Mouse (Mus musculus) kidney, postnatal 0 days (tissue): Measurements from ENCODE around the gene Dedd. TPM values are rescaled to one million over a fixed set of nuclear protein-coding genes. Genes with fewer than 3 reads are reported as not detected.
"Not testable (repeated sequence)": the region's sequence is repeated elsewhere in the genome, so short reads cannot be mapped to it uniquely, and the experiment has no call there.

Experiments
- ATAC-seq: fragments of 200-750 bp; cut with Nextera tagmentation; replicated peaks from 2 replicates; pipeline ENCODE4 v1.8.0; 2017; ENCODE audit warnings: low read depth, moderate number of reproducible peaks, moderate TSS enrichment, moderate library complexity; ENCODE audit not compliant: low FRiP score
- DNase-seq: peaks from one replicate; pipeline ENCODE4 v3.0.0-alpha.2; 2016; ENCODE audit warnings: low spot score
- H3K27ac ChIP-seq: fragments of 300-500 bp; sonication (generic); 2 replicates; pipeline ENCODE4 v1.5.1; 2014; ENCODE audit warnings: mild to moderate bottlenecking
- H3K27me3 ChIP-seq: fragments of 300-500 bp; sonication (generic); 2 replicates; pipeline ENCODE4 v1.6.1; 2014; ENCODE audit warnings: low read length, mixed read lengths; ENCODE audit not compliant: insufficient read depth
- H3K36me3 ChIP-seq: fragments of 300-500 bp; sonication (generic); 2 replicates; pipeline ENCODE4 v1.6.1; 2014; ENCODE audit warnings: low read length, mixed read lengths; ENCODE audit not compliant: insufficient read depth
- H3K4me1 ChIP-seq: fragments of 300-500 bp; sonication (generic); replicated peaks from 2 replicates; pipeline ENCODE4 v1.6.1; 2014; ENCODE audit warnings: antibody characterized with exemption, low read length, mixed read lengths; ENCODE audit not compliant: insufficient read depth
- H3K4me2 ChIP-seq: fragments of 300-500 bp; sonication (generic); 2 replicates; pipeline ENCODE4 v1.6.1; 2014; ENCODE audit warnings: mild to moderate bottlenecking, low read length, moderate library complexity, mixed read lengths
- H3K4me3 ChIP-seq: fragments of 300-500 bp; sonication (generic); replicated peaks from 2 replicates; pipeline ENCODE4 v1.5.1; 2014; ENCODE audit warnings: low read depth, low read length
- H3K9ac ChIP-seq: fragments of 300-500 bp; sonication (generic); 2 replicates; pipeline ENCODE4 v1.6.1; 2014; ENCODE audit warnings: low read depth, low read length
- H3K9me3 ChIP-seq: fragments of 300-500 bp; sonication (generic); replicated peaks from 2 replicates; pipeline ENCODE4 v1.6.1; 2016; ENCODE audit warnings: low read length, inconsistent platforms, mixed read lengths
- CTCF ChIP-seq: IDR thresholded peaks from 2 replicates; pipeline ENCODE4 v1.5.1; 2016; ENCODE audit warnings: antibody characterized with exemption, low read depth, mild to moderate bottlenecking, moderate library complexity
- WGBS: fragments of 180-500 bp; shearing (Covaris S2); extraction: QIAGEN DNeasy Blood & Tissue Kit; methylation state at CpG from one replicate; pipeline ENCODE4 v1.1.7; 2014; 5-methylcytosine and 5-hydroxymethylcytosine counted together
- polyA plus RNA-seq: library from polyadenylated mRNA; unstranded; fragments of >200 nt; fragmentation: Nextera tagmentation; extraction: Ambion mirVana; gene quantifications from 2 replicates; pipeline ENCODE4 v1.2.1, GENCODE M21; 2015

Gene Dedd
- polyA plus RNA-seq, 1 experiment from 2014 or later: 46.0 TPM

GRCm38 (mm10) chr1:171325571-171325970, 3.4 kb upstream of the Dedd start:
- no peak for DNase-seq
- WGBS: 65% methylated on average over 2 of the region's 2 CpGs
- peaks cover 8% of the 10 kb centered on the region; the same call in 1 of the 2 replicates for H3K4me1 ChIP-seq
- no peak overlapping the region for H3K4me3 ChIP-seq
- TF ChIP-seq CTCF: no peak
- no peaks in the 10 kb centered on the region for H3K36me3 ChIP-seq
- ATAC-seq: no peak
- no peaks in the 10 kb centered on the region for H3K9me3 ChIP-seq
- H3K4me2 ChIP-seq: no peak overlapping the region
- no peak overlapping the region for H3K9ac ChIP-seq
- H3K27me3 ChIP-seq: no peaks in the 10 kb centered on the region
- no peak overlapping the region for H3K27ac ChIP-seq

GRCm38 (mm10) chr1:171326588-171326987, 2.4 kb upstream of the Dedd start:
- not testable (repeated sequence) for H3K27me3 ChIP-seq, H3K4me1 ChIP-seq, H3K9ac ChIP-seq, H3K27ac ChIP-seq, DNase-seq, H3K36me3 ChIP-seq, H3K9me3 ChIP-seq, ATAC-seq, H3K4me2 ChIP-seq, H3K4me3 ChIP-seq
- 87% methylated on average over 4 of the region's 4 CpGs for WGBS

GRCm38 (mm10) chr1:171328244-171328643, 701 bp upstream of the Dedd start:
- no peaks in the 10 kb centered on the region for H3K36me3 ChIP-seq
- H3K27ac ChIP-seq: peak overlapping the region; percentile 100
- H3K4me1 ChIP-seq: peaks cover 8% of the 10 kb centered on the region; the same call in 1 of the 2 replicates
- WGBS: 18% methylated on average over 9 of the region's 9 CpGs
- peak overlapping the region; percentile 87 for H3K4me3 ChIP-seq
- DNase-seq (no peak), ATAC-seq (no peak)
- no peaks in the 10 kb centered on the region for H3K27me3 ChIP-seq
- no peak for TF ChIP-seq CTCF
- peak overlapping the region; percentile 70 for H3K4me2 ChIP-seq
- peak overlapping the region; percentile 97 for H3K9ac ChIP-seq
- H3K9me3 ChIP-seq: no peaks in the 10 kb centered on the region

DNA sequence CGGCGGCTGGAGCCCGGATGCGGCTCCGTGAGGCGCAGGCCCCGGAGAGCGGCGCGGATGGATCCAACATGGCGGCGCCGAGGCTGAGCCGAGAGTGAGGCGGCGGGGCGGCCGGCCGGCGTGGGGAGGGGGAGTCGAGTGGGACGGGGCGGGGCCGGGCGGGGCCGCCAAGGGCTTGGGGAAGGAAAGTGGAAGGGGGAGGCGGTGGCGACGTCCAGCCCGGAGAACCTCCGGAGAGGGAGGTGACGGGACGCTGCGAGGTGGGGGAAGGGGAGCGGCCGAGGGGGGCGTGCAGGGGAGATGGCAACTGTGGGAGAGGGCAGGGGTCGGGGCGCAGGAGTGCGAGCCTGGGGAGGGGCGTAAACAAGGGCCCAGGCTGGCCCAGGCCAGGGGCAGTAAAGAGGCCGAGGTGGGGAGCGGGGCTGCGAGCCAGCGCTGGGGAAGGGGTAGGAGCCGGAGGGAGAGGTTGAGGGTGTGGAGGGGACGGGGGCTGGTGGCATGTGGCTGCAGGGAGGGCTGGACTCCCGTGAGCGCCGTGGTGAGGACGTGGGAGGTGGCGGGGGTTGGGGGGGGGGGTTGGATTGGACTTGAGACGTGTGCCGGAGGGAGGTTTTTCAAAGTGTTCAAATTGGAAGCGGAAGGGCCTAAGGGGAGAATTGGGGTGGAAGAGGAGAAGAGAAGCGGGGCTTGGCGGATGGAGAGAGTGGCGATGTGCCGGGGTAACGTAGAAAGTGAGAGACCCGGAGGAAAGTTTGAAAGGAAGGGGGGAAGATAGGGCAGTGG, 679 bp downstream of the Dedd start:
- Histone ChIP-seq H3K4me3 (peak overlapping the region; percentile 87), H3K4me1 (peaks cover 8% of the 10 kb centered on the region; the same call in 1 of the 2 replicates), H3K27ac (peak overlapping the region; percentile 100), H3K4me2 (peak overlapping the region; percentile 70), H3K9me3 (no peaks in the 10 kb centered on the region), H3K9ac (peak overlapping the region; percentile 97), H3K36me3 (no peaks in the 10 kb centered on the region), H3K27me3 (no peaks in the 10 kb centered on the region)
- TF ChIP-seq CTCF: no peak
- ATAC-seq (peak; percentile 88), DNase-seq (peak; percentile 89)
- under 1% methylated on average over 61 of the region's 61 CpGs for WGBS

DNA sequence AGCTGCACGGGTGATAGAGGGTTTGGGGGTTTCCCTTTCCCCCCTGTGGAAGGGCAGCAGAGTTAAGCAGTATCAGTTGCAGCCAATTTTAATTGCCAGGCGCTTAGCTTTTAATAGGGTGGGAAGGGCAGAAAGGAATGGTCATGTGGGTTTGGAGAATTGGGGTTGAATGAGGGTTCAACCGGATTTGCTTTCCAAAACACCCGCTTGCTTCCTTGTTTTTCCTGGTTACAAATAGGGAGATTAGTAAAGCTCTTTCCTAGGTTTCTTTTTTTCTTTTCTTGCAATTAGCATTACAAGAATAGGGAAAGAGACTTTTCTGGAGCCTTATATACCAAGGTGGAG, 1.2 kb downstream of the Dedd start:
- 0% methylated on average over 4 of the region's 4 CpGs for WGBS
- no peaks in the 10 kb centered on the region for H3K9me3 ChIP-seq
- ATAC-seq (no peak), DNase-seq (peak; percentile 70)
- H3K27me3 ChIP-seq: no peaks in the 10 kb centered on the region
- H3K36me3 ChIP-seq: no peaks in the 10 kb centered on the region
- peak overlapping the region; percentile 87 for H3K4me3 ChIP-seq
- H3K4me2 ChIP-seq: peak overlapping the region; percentile 70
- H3K27ac ChIP-seq: peak overlapping the region; percentile 100
- peaks cover 8% of the 10 kb centered on the region; the same call in 1 of the 2 replicates for H3K4me1 ChIP-seq
- no peak for TF ChIP-seq CTCF
- peak overlapping the region; percentile 97 for H3K9ac ChIP-seq

- 0 out of 2 replicates have a peak, but pooled peaks have one; percentile 40 for ATAC-seq
- peak; percentile 19 for DNase-seq
- 83% methylated on average over 16 of the region's 16 CpGs for WGBS
These were observed 13.6 kb downstream of the Dedd start for GRCm38 (mm10) chr1:171342262-171343207.

More at GRCm38 (mm10) chr1:171342262-171343207, 13.6 kb downstream of the Dedd start:
- Histone ChIP-seq H3K4me1 (peaks cover 4% of the 10 kb centered on the region; the same call in 1 of the 2 replicates), H3K9me3 (peaks cover 5% of the 10 kb centered on the region; the same call in 1 of the 2 replicates), H3K4me3 (no peak overlapping the region), H3K9ac (no peak overlapping the region), H3K36me3 (peaks cover 42% of the 10 kb centered on the region), H3K27ac (peak overlapping the region; percentile 52; the same call in 1 of the 2 replicates), H3K27me3 (no peaks in the 10 kb centered on the region), H3K4me2 (no peak overlapping the region)
- TF ChIP-seq CTCF: no peak
